Mouse (Mus musculus): ENCODE measurements at regions not wholly inside any gene's neighbourhood (a gene's known extent, or its start where the extent isn't known, plus 50 kb on each side); places are given as distances from the start of the nearest gene placed in this dataset.

DNA sequence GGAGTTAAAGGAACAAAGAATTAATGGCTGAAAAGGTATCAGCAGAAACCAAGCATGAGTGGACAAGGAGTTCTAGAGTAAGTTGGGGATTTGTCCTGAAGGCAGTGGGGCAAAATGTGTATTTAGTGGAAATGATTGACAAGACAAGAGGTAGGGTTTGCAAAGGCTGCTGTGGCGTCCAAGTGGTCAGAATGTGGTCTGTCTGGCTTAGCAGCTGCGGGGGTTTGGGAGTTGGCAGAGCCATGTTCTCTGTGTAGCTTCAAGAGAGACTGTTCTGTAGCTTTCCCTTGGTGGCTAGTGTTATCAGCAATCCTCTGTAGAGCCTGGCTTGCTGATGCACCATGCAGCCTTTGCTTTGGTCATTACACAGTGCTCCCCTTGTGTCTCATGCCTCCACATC, 220.2 kb downstream of the 1700064H15Rik start:
- Histone ChIP-seq H3K4me3 (ENCODE audit: low read depth, low read length) (no peak overlapping the region), H3K27ac (replicated peaks; ENCODE audit: low read depth, low read length) (no peak overlapping the region), H3K4me1 (ENCODE audit: control insufficient read depth, insufficient read depth, low read length) (0 out of 2 replicates have a peak, but pooled peaks cover 3% of the 10 kb centered on the region), H3K9ac (ENCODE audit: low read depth, low read length) (no peak overlapping the region), H3K36me3 (ENCODE audit: control insufficient read depth, insufficient read depth, low read length) (no peaks in the 10 kb centered on the region), H3K9me3 (ENCODE audit: control insufficient read depth, low read length) (no peaks in the 10 kb centered on the region), H3K27me3 (replicated peaks; ENCODE audit: control insufficient read depth, insufficient read depth, low read length) (no peaks in the 10 kb centered on the region), H3K4me2 (ENCODE audit: low read depth, low read length) (no peak overlapping the region)
- ATAC-seq (ENCODE audit: low read depth) (no peak), DNase-seq (ENCODE audit: low spot score) (no peak)
- 54% methylated on average over 2 of the region's 2 CpGs for WGBS

DNA sequence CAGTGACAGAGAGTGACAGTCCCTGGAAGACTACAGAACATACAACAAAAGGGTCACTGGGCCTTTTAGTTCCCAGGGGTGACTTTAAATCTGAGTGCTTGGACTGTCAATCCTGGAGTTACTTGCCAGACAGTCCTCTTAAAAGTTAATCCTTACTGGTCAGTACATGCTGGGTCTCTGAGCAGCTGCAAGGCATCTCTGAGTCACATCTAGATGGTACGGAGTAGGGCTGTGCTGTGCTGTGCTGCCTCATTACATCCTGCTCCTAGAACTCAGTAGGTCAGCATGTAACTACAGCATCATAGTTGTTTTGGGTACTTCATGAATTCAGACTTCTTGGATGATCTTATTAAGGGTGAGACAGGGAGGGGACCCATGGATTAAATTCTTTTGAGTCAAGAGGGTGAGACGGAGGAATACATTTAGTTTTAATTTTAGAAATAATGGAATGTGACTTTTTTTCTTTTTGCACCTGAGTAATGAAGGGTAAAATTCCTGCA, 220.8 kb downstream of the 1700064H15Rik start:
- H3K9ac ChIP-seq (ENCODE audit: low read depth, low read length), result no peak overlapping the region

DNA sequence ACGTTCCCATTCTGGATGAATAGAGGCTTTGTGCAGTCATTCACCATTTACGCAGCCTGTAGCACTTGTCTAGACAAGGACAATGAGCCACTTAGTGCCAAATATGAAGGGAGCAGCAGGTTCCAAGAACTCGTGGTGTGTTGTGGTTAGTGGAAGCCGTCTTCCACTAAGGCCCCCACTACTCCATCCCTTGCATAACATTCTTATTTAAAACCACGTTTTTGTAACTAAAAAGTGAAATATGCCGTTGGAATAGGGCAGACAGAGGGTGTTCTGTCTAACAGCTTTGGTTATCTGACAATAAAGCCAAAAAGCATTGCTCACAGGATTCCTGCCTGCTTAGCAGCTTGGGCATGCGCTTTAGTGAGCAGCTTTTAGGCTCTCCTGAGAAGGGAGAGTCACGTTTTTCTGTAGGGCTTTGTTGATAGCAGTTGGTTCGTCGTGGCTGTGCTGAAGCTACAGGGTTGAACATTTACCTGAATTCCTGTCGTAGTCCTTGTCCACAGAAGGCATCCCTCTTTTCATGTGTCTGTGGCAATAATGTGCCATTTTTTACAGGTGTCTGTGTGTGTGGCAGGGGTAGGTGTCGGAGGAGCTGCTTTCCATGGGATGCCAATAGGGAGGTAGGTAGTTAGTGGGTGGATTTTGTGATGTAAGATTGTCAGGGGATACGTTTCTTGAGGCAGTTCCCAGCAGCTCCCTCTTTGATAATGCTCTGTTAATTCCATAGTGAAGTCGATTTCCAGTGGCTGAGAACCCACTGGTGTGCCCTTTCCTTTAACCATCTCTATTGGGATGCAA, 221.9 kb downstream of the 1700064H15Rik start:
- Histone ChIP-seq H3K9ac (ENCODE audit: low read depth, low read length) (no peak overlapping the region), H3K4me2 (ENCODE audit: low read depth, low read length) (no peak overlapping the region; the same call in 1 of the 2 replicates), H3K27me3 (replicated peaks; ENCODE audit: control insufficient read depth, insufficient read depth, low read length) (no peaks in the 10 kb centered on the region), H3K4me1 (ENCODE audit: control insufficient read depth, insufficient read depth, low read length) (0 out of 2 replicates have a peak, but pooled peaks cover 3% of the 10 kb centered on the region), H3K27ac (replicated peaks; ENCODE audit: low read depth, low read length) (no peak overlapping the region), H3K9me3 (ENCODE audit: control insufficient read depth, low read length) (no peaks in the 10 kb centered on the region), H3K36me3 (ENCODE audit: control insufficient read depth, insufficient read depth, low read length) (no peaks in the 10 kb centered on the region), H3K4me3 (ENCODE audit: low read depth, low read length) (no peak overlapping the region)
- WGBS, result 48% methylated on average over 14 of the region's 14 CpGs
- DNase-seq (ENCODE audit: low spot score) (peak; percentile 67), ATAC-seq (ENCODE audit: low read depth) (peak; percentile 70; the same call in 1 of the 2 replicates)

More for the DNA sequence above, 220.8 kb downstream of the 1700064H15Rik start:
- 0 out of 2 replicates have a peak, but pooled peaks cover 3% of the 10 kb centered on the region for H3K4me1 ChIP-seq (ENCODE audit: control insufficient read depth, insufficient read depth, low read length)
- H3K4me2 ChIP-seq (ENCODE audit: low read depth, low read length), result no peak overlapping the region
- H3K9me3 ChIP-seq (ENCODE audit: control insufficient read depth, low read length), result no peaks in the 10 kb centered on the region
- H3K27ac ChIP-seq (replicated peaks; ENCODE audit: low read depth, low read length), result no peak overlapping the region
- DNase-seq (ENCODE audit: low spot score) (no peak), ATAC-seq (ENCODE audit: low read depth) (no peak)
- no peak overlapping the region for H3K4me3 ChIP-seq (ENCODE audit: low read depth, low read length)
- no peaks in the 10 kb centered on the region for H3K27me3 ChIP-seq (replicated peaks; ENCODE audit: control insufficient read depth, insufficient read depth, low read length)
- 70% methylated on average over 2 of the region's 2 CpGs for WGBS
- H3K36me3 ChIP-seq (ENCODE audit: control insufficient read depth, insufficient read depth, low read length), result no peaks in the 10 kb centered on the region

DNA sequence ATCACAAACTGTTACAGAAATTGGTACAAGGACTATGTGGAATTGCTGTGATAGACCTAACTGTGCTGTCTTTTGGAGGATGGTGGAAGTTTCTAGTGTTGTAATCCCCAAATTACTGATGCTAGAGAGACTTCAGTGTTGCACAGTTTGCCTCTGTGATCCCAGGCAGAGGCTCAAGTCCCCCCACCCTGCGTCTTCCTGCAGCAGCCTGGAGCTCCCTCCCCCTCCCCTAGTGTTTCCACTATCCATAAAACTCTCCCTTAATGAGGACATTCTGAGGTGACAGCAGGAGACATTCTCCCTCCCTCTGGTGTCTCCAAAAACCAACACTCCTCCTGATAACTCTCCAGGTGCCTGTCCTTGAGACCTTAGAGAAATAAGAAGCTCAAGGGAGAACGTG, 242.8 kb downstream of the 1700064H15Rik start:
- no peak overlapping the region for H3K4me2 ChIP-seq (ENCODE audit: low read depth, low read length)
- WGBS, result 28% methylated on average over 2 of the region's 2 CpGs
- H3K9me3 ChIP-seq (ENCODE audit: control insufficient read depth, low read length), result no peaks in the 10 kb centered on the region
- H3K27ac ChIP-seq (replicated peaks; ENCODE audit: low read depth, low read length), result no peak overlapping the region
- ATAC-seq (ENCODE audit: low read depth), result no peak
- no peak for DNase-seq (ENCODE audit: low spot score)
- H3K4me3 ChIP-seq (ENCODE audit: low read depth, low read length), result no peak overlapping the region
- no peaks in the 10 kb centered on the region for H3K27me3 ChIP-seq (replicated peaks; ENCODE audit: control insufficient read depth, insufficient read depth, low read length)
- no peaks in the 10 kb centered on the region for H3K36me3 ChIP-seq (ENCODE audit: control insufficient read depth, insufficient read depth, low read length)
- H3K9ac ChIP-seq (ENCODE audit: low read depth, low read length), result no peak overlapping the region
- H3K4me1 ChIP-seq (ENCODE audit: control insufficient read depth, insufficient read depth, low read length), result no peaks in the 10 kb centered on the region

DNA sequence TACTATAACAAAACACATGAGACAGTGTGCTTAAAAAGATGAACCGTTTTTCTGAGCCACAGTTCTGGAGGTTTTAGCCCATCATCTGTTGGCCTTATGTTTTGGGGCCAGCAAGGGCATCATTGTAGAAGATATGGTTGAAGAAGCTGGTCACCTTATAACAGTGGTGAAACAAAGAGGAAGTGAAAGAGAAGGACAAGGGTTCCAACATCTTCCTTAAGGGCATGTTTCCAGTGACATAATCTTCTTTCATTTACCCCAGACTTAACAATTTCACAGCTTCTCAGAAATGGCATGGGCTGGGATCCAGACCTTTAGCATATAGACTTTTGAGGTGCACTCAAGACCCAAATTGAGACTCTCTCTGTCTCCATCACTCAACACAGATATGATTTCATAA, 259.5 kb downstream of the 1700064H15Rik start:
- Histone ChIP-seq H3K4me1 (ENCODE audit: control insufficient read depth, insufficient read depth, low read length) (no peaks in the 10 kb centered on the region), H3K4me2 (ENCODE audit: low read depth, low read length) (no peak overlapping the region), H3K27ac (replicated peaks; ENCODE audit: low read depth, low read length) (no peak overlapping the region), H3K36me3 (ENCODE audit: control insufficient read depth, insufficient read depth, low read length) (no peaks in the 10 kb centered on the region), H3K9ac (ENCODE audit: low read depth, low read length) (no peak overlapping the region), H3K4me3 (ENCODE audit: low read depth, low read length) (no peak overlapping the region), H3K27me3 (replicated peaks; ENCODE audit: control insufficient read depth, insufficient read depth, low read length) (no peaks in the 10 kb centered on the region), H3K9me3 (ENCODE audit: control insufficient read depth, low read length) (no peaks in the 10 kb centered on the region)
- WGBS, result 83% methylated on average over 1 of the region's 1 CpGs
- peak; percentile 23 for DNase-seq (ENCODE audit: low spot score)
- no peak for ATAC-seq (ENCODE audit: low read depth)

- 70% methylated on average over 2 of the region's 2 CpGs for WGBS
- no peak overlapping the region for H3K4me2 ChIP-seq (ENCODE audit: low read depth, low read length)
These were observed 260.7 kb downstream of the 1700064H15Rik start for GRCm38 (mm10) chr3:19367761-19368160.

More at GRCm38 (mm10) chr3:19367761-19368160, 260.7 kb downstream of the 1700064H15Rik start:
- ATAC-seq (ENCODE audit: low read depth), result no peak
- peak; percentile 1 for DNase-seq (ENCODE audit: low spot score)
- no peaks in the 10 kb centered on the region for H3K36me3 ChIP-seq (ENCODE audit: control insufficient read depth, insufficient read depth, low read length)
- no peak overlapping the region for H3K27ac ChIP-seq (replicated peaks; ENCODE audit: low read depth, low read length)
- H3K9ac ChIP-seq (ENCODE audit: low read depth, low read length), result no peak overlapping the region
- H3K4me1 ChIP-seq (ENCODE audit: control insufficient read depth, insufficient read depth, low read length), result no peaks in the 10 kb centered on the region
- no peaks in the 10 kb centered on the region for H3K27me3 ChIP-seq (replicated peaks; ENCODE audit: control insufficient read depth, insufficient read depth, low read length)
- H3K4me3 ChIP-seq (ENCODE audit: low read depth, low read length), result no peak overlapping the region
- no peaks in the 10 kb centered on the region for H3K9me3 ChIP-seq (ENCODE audit: control insufficient read depth, low read length)

All from embryonic facial prominence, embryonic 14.5 days (tissue).